Mouse (Mus musculus): ENCODE measurements at regions not wholly inside any gene's neighbourhood (a gene's known extent, or its start where the extent isn't known, plus 50 kb on each side); places are given as distances from the start of the nearest gene placed in this dataset.
"Not testable (repeated sequence)": the region's sequence is repeated elsewhere in the genome, so short reads cannot be mapped to it uniquely, and the experiment has no call there.

DNA sequence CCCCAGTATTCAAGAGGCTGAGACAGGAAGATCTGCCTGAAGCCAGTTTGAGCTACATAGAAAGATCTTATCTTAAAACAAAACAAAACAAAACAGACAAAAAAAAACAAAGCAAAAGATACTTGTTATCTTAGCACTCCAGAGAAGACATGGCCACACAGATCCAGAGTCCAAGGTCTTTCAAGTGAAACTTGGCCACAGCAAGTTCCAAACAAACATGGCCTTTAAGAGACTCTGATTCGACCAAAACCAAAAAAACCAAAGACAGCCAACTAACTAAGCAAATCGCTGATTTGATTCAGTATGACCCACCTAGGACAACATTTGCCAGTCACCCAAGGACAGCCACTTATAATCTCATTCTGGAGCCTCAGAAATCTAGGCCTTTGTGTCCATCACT lies 69.8 kb upstream of the Tbl1xr1 start:
- DNase-seq, result no peak
- intact Hi-C loops (cut with DNase I; ENCODE audit: low total_unique reads), result no loop called here

DNA sequence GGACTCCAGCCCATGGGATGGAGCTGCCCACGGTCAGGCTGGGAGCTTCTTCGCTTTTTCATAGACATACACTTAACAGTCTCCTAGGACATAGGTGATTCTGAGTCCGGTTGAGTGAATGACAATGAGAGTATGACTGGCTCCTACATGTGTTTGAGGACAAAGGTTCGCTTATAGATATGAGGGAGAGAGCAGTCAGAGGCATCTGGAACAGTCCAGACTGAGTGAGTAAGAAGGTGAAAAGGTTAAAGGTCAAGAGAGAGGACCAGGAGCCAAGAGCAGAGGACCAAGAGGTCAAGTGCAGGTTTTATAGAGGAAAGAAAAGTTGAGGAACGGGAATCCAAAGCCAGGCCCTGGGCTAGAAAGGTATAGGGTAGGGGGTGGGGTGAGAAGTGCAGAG lies 68.7 kb upstream of the Tbl1xr1 start:
- DNase-seq, result no peak
- intact Hi-C loops (cut with DNase I; ENCODE audit: low total_unique reads), result no loop called here

DNA sequence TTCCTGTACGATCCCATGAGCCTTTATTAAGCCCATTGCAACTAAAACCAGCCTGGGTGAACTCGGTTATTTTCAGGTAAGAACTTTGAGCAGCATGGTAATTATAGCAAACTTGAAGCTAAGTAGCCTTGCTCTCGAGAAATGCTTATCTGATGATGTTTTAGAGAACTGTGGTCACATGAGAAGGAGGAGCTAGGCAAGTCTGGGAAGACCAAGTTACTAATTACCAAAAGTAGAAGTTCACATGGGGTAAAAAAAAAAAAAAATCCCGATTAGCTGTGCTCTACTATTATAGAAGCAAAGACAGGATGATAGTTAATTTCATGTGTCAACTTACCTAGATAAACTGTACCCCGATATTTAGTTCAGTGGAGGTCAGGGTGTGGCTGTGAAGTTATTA lies 68.0 kb upstream of the Tbl1xr1 start:
- intact Hi-C loops (cut with DNase I; ENCODE audit: low total_unique reads), result no loop called here
- no peak for DNase-seq

GRCm38 (mm10) chr3:22009898-22010699 lies 66.4 kb upstream of the Tbl1xr1 start:
- intact Hi-C loops (cut with DNase I; ENCODE audit: low total_unique reads), result no loop called here
- no peak for DNase-seq

DNA sequence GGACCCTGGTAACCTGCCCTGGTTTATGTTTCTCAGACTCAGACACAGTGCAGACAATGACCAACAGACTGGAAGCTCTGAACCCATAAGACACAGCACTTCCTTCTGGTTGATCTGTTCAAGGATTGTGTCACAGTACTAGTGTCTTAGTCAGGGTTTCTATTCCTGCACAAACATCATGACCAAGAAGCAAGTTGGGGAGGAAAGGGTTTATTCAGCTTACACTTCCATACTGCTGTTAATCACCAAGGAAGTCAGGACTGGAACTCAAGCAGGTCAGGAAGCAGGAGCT lies 65.8 kb upstream of the Tbl1xr1 start:
- DNase-seq; intact Hi-C loops (cut with DNase I; ENCODE audit: low total_unique reads): not testable (repeated sequence)

- intact Hi-C loops (cut with DNase I; ENCODE audit: low total_unique reads), result no loop called here
- no peak for DNase-seq
These were observed 55.0 kb upstream of the Tbl1xr1 start for GRCm38 (mm10) chr3:22021360-22021935.

- intact Hi-C loops (cut with DNase I; ENCODE audit: low total_unique reads), result no loop called here
- no peak for DNase-seq
These were observed 54.0 kb upstream of the Tbl1xr1 start for GRCm38 (mm10) chr3:22022418-22022817.

GRCm38 (mm10) chr3:22023049-22023448 lies 53.4 kb upstream of the Tbl1xr1 start:
- no peak for DNase-seq
- intact Hi-C loops (cut with DNase I; ENCODE audit: low total_unique reads), result no loop called here

- intact Hi-C loops (cut with DNase I; ENCODE audit: low total_unique reads), result no loop called here
- no peak for DNase-seq
These were observed 52.9 kb upstream of the Tbl1xr1 start for GRCm38 (mm10) chr3:22023551-22023950.

GRCm38 (mm10) chr3:22024200-22024599 lies 52.3 kb upstream of the Tbl1xr1 start:
- intact Hi-C loops (cut with DNase I; ENCODE audit: low total_unique reads), result no loop called here
- DNase-seq, result no peak

- no peak for DNase-seq
- intact Hi-C loops (cut with DNase I; ENCODE audit: low total_unique reads), result no loop called here
These were observed 51.3 kb upstream of the Tbl1xr1 start for GRCm38 (mm10) chr3:22025119-22025518.

DNA sequence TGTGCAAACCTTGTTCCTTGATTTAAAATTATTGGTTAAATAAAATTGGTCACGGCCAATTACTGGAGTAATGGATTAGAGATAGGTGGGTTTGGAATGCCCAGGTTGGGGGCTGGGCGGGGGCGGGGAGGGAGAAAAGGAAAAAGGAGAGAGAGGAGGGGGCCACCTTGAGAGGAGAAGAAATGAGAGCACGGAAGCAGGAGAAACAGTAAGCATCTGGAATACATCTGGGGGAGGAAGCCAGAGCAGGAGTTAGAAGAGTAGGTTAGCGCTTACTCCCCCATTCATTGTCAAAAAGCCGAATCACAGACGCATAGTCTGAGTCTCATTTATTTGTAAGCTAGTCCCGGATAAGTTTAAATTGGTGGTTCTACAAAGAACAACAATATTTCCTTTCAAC lies 50.8 kb upstream of the Tbl1xr1 start:
- DNase-seq, result no peak
- intact Hi-C loops (cut with DNase I; ENCODE audit: low total_unique reads), result no loop called here

All from gastrocnemius, postnatal 14 days (tissue).